Mouse (Mus musculus): ENCODE data around the gene Mob3a.

The Mob3a gene

GRCm38 (mm10) chr10:80700038-80700504, 1.7 kb downstream of the Mob3a start:
- no peak for DNase-seq (ENCODE audit: low spot score in 2 of 2)

- no peak for DNase-seq (ENCODE audit: low spot score in 2 of 2)
These were observed 3.2 kb downstream of the Mob3a start for GRCm38 (mm10) chr10:80698605-80699004.

DNA sequence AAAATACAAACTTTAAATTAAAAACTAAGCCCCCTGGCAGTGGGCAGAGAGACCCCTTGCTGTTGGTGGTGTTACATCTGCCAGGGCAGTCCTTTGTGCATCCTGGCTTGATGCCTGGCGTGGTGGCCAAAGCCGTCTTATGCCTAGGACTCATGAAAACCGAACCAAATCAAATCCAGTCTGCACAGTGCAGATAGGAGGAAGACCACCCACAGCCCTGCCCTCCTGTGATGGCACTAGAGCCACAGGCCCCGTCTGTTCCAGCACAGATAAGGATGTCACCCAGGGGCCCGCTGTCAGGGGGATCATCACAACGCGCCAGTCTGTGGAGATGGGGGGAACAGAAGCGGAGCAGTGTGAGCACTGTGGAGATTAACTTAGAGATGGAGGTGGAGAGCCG, 4.0 kb downstream of the Mob3a start:
- no peak for DNase-seq (ENCODE audit: low spot score in 2 of 2)

GRCm38 (mm10) chr10:80697393-80697787, 4.4 kb downstream of the Mob3a start:
- no peak for DNase-seq (ENCODE audit: low spot score in 2 of 2)

- no peak for DNase-seq (ENCODE audit: low spot score in 2 of 2)
These were observed 5.0 kb downstream of the Mob3a start for GRCm38 (mm10) chr10:80696502-80697392.

- DNase-seq (ENCODE audit: low spot score in 2 of 2): no peak
These were observed 5.8 kb downstream of the Mob3a start for GRCm38 (mm10) chr10:80695801-80696501.

GRCm38 (mm10) chr10:80695186-80695585, 6.6 kb downstream of the Mob3a start:
- DNase-seq (ENCODE audit: low spot score in 2 of 2): no peak

DNA sequence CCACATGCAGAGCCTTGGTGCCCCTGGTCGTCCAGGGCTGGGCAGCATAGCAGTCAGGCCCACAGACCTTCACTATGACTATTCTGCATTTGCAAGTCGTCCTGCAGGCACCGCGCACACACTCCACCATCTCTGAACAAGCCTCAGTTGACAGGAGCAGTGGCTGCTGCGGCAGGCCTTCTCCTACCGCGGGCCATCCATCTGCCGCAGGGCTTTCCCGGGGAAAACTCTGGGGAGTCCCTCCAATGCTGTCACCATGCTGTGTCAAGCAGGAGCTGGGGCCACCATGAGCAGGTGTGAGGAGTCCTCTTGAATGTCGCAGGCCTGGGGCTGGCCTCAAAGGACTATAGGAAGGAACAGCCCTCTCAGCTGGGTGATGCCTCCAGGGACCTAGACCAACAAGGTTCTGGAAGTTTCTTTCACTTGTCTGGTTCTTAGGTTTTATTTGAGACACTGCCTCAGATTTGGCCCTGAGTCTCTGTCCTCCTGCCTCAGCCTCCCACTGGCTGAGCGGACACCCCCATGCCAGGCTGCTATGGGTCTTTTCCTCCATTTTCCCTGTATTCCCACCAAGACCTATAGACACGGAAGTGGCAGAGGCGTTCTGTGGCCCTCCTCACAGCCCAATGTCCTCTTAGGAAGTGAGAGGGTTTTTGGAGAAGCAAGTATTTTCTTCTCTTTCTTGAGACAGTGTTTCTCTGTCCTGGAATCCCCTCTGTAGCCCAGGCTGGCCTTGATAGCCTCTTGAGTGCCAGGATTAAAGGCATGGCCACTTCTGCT, 7.4 kb downstream of the Mob3a start:
- no peak for DNase-seq (ENCODE audit: low spot score in 2 of 2)

DNA sequence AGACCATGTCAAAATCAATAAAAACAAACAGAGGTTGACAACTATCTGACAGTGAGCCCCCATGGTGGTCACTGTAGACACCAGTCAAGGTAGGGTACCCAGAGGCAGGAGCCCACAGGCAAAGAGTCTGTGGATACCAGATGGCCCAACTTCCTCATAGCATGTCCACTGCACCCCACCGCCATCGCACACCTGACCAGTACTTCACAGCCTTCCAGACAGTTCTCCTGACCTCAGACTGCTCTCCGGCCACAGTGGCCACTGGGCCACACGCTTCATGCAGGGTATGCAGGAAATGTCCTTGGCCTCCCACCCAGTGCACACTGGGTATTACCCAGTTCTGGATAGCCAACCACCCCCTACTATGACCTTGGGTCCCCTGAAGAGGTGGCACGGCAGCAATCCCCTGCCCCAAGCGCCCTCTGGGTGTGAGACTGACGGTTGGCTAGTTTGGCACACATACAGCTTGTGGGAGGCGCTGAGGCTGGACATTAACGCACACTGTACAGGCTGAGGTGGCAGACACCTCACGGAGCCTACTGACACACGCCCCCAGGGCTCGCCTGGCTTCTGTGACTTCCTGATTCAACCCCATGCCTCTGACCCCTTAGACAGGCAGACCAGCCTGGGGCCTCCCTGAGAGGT, 8.3 kb downstream of the Mob3a start:
- no peak for DNase-seq (ENCODE audit: low spot score in 2 of 2)

- no peak for DNase-seq (ENCODE audit: low spot score in 2 of 2)
These were observed 9.3 kb downstream of the Mob3a start for GRCm38 (mm10) chr10:80692249-80693165.

DNA sequence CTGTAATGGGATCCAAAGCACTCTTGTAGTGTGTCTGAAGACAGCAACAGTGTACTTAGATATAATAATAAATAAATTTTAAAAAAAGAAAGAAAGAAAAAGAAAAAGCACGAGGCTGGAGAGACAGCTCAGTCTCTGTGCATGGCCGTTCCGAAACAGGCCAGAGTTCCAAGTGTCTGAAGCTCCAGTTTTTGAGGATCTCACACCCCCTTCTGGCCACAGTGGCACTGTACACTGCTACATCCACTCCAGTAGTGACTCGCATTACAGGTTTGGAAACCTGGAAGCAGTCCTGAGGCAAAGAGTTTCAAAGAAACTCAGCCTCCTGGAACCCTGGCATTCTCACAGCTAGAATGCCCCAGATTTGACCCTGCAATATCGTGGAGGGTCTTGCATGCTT, 13.9 kb downstream of the Mob3a start:
- DNase-seq (ENCODE audit: low spot score in 2 of 2): peak; percentile 63 to 66

GRCm38 (mm10) chr10:80686617-80687016, 15.2 kb downstream of the Mob3a start:
- no peak for DNase-seq (ENCODE audit: low spot score in 2 of 2)

GRCm38 (mm10) chr10:80684984-80685383, 16.8 kb downstream of the Mob3a start:
- no peak for DNase-seq (ENCODE audit: low spot score in 2 of 2)

GRCm38 (mm10) chr10:80684214-80684613, 17.6 kb downstream of the Mob3a start:
- DNase-seq (ENCODE audit: low spot score in 2 of 2): peak in 1 of 2 experiments; percentile 49

DNA sequence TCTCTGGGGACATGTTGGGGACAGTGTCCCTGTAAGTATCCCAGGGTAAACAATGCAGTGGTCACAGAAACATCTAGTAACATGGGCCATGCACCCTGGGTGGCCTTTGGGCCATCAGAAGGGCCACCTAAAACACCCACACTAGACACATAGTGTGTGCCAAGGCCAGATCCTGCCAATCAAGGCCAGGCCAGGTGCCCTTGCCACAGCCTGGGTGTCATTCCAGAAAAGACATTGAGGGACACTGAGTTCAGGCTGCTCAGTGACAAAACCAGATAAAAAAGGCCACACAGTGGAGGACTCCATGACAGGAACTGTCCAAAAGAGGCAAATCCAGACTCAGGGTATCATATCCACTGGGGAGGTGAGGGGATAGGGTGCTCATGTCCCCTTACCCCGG, 18.1 kb downstream of the Mob3a start:
- DNase-seq (ENCODE audit: low spot score in 2 of 2): no peak

DNA sequence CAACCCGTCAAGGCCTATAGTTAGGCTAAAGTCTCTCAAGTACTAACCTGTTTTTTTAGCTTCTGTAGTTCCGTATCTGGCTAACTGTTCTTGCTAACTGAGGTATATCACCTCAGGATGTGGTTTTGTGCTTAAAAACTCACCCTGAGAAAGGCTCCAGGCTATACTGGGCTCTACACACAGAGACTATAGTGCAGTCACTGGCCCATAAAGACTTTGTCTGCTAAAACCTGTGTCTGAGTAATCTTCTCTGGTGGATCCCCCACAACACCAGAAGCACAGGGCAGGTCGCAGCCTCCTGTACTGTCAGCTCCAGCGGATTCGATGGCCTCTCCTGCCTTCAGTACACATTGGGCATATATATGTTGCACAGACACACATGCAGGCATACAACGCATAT, 19.8 kb downstream of the Mob3a start:
- no peak for DNase-seq (ENCODE audit: low spot score in 2 of 2)

DNA sequence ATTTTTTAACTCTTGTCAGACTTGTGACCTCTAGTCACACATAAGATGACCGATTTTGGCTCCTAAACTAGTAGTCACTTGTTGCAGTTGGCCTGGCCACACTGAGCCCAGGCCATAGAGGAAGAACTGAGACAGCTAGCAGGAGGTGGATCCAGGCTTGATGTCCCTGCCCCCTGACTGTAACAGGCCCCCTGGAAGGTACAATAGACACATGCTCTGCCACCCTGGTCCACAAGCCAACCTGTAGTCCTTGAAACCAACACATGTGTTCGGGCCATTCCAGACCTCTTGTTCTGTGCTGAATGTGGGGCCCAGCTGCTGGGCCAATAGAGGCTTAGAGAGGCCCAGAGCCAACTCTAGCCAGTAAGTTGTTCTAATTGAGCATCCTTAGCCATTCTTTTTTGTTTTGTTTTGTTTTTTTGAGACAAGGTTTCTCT, 21.5 kb downstream of the Mob3a start:
- DNase-seq (ENCODE audit: low spot score in 2 of 2): no peak

DNA sequence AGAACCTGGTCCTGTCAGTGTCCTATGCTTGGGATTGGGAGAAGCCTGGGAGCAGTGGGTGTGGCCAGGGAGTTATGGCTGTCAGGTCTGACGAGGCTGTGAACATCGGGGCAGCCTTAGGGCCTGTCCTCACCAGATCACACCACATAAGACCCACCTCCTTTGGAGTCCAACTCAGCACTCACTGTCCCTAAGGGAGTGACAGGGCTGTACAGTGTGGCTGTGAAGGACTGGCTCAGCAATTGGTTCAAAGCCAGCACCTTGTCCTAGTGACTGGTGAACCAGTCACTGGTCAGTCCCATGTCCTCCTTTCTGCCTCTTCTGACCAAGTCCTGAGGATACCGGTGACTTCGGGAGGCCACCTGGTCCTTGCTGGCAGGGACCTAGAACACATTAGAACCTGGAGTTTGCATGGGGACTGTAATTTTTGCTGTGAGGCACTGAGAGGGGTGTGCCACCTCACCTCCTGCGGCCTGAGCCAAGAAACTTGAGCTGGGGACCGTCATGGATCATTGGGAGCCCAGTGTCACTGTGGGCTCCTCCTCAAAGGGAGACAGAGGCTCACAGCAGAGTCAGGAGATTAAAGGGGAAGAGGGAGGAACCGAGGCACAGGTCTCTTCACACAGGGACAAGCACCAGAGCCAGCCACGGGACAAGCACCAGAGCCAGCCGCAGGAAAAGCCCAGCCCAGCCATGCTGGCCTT, 22.1 kb downstream of the Mob3a start:
- no peak for DNase-seq (ENCODE audit: low spot score in 2 of 2)

DNA sequence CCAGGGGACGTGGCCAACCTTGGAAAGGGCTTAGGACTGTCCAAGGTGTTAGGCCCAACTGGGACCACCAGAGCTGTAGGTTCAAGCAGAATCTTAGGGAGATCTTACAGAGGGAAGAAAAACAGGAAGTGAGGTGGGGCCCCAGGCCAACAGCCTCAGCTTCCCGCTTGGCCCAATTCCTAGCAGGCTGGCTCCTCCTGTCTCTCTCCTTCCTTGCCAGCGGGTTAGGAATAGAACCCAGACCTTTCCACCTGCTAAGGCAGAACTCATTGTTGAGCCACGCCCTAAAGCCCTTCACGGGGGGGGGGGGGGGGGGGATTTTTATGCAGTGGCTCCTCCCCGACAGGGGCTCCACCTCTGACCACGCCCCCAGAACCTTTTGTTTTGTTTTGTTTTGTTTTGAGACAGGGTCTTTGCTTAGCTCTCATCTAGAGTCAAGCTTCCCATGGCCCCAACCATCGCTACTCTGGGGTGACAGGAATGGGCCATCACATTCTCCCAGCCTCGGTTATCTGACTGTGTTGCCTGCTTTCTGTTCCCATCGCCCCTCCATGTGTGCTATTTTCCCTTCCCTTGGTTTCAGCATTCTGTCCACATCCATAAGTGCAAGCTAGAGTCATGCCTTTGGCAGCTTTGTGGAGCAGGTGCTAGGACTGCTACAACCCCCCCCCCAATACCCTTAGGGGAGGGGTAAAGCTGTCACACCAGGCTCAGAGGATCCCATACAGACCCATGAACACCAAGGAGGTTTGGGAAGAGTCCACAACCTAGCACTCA, 23.0 kb downstream of the Mob3a start:
- DNase-seq (ENCODE audit: low spot score in 2 of 2): no peak

Measured in right cerebral cortex, adult 2 months (tissue).